Mouse (Mus musculus) E14TG2a.4 (cell line): ENCODE measurements around the gene Pak4.

ENCODE experiments used
- H3K27me3 ChIP-seq: 2 replicates; pipeline ENCODE4 v1.6.1; 2014; ENCODE audit warnings: low read length, control low read depth; ENCODE audit not compliant: insufficient read depth
- H3K36me3 ChIP-seq: 2 replicates; pipeline ENCODE4 v1.6.1; 2014; ENCODE audit warnings: low read length, control low read depth; ENCODE audit not compliant: insufficient read depth
- H3K4me1 ChIP-seq: replicated peaks from 2 replicates; pipeline ENCODE4 v1.6.1; 2014; ENCODE audit warnings: low read depth, low read length, control low read depth
- H3K4me3 ChIP-seq: replicated peaks from 2 replicates; pipeline ENCODE4 v1.5.1; 2014; ENCODE audit warnings: mild to moderate bottlenecking, low read length
- H3K9me3 ChIP-seq: 2 replicates; pipeline ENCODE4 v1.6.1; 2014; ENCODE audit warnings: low read length, control low read depth
- CTCF ChIP-seq: conservative IDR thresholded peaks from 2 replicates; pipeline ENCODE4 v1.5.1; 2014; ENCODE audit warnings: low read length
- NANOG ChIP-seq: IDR thresholded peaks from 2 replicates; pipeline ENCODE4 v1.6.1; 2014; ENCODE audit warnings: borderline replicate concordance, low read length, mixed read lengths
- POU5F1 ChIP-seq: IDR thresholded peaks from 2 replicates; pipeline ENCODE4 v1.6.1; 2014; ENCODE audit warnings: low read length, borderline replicate concordance

Pak4 gene

DNA sequence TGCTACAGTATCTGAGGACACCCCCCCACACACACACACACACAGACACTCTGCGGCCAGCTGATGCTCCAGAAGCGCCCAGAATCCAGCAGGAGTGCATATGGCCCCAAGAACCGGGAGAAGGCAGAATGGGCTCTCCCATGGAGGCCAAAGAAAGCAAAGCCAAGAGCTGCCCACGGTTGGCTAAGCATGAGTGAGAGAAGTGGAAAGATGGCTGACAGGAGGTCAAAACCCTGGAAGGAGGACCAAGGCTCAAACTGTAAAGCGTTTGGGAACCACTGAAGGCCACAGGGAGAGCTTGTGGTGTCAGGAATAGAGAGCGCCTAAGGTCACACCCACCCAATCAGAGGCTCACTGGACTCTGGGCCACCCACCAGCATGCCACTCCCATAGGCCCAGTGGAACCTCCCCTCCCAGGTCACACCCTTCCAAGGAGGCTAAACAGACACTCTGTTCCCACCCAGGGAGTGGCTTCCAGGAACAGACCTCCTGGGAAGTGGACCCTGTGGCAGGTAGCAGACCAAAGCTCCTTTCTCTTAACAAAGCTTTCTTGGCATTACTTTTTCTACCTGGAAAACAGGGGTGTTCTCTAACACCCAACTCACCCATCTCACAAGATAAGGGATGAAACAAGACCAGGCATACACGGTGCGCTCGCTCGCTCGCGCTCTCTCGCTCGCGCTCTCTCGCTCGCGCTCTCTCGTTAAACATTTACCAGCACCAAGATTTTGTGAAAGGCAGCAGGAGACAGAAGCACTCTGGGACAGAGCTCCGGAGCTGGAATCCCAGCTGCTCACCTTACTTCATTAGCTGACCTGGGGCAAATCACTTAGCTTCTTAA lies 1.3 kb downstream of the Pak4 start:
- peak overlapping the region; percentile 84 for H3K4me3 ChIP-seq
- H3K36me3 ChIP-seq = peaks cover 37% of the 10 kb centered on the region
- H3K9me3 ChIP-seq = no peaks in the 10 kb centered on the region
- peaks cover 67% of the 10 kb centered on the region for H3K4me1 ChIP-seq
- TF ChIP-seq POU5F1 = no peak
- TF ChIP-seq CTCF = no peak
- no peak for TF ChIP-seq NANOG
- no peaks in the 10 kb centered on the region for H3K27me3 ChIP-seq

DNA sequence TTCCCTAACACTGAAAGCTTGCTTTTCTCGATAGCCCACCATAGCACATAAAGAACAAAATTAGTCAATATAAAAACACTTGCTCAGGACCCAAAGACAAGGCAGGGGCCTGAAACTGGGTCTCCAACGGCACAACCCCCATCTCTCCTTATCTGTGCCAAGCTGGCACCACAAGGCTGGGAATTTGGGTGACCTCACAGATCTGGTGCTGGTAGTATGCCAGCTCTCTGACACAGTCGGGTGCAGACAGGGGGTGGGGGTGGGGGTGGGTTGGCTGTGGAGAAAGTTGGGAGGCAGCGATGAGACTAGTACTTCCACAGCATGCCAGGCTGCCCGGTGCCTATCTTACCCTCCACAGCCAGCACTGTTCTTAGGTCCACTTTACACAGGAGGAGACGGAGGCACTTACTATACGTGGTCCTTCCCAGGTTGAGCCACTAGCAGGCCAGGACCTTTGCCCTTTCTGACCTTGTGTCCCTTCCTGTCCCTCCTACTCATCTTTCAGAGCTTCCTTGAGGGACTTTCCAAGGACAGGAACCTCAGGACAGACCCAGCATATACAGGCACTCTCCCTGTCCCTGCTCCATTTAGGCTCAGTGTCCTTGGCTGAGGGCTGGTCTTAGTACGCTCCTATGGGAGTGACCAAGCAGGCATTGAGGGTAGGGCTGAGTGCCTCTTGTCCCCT lies 2.1 kb downstream of the Pak4 start:
- Histone ChIP-seq H3K4me1 (peaks cover 70% of the 10 kb centered on the region), H3K4me3 (peak overlapping the region; percentile 84), H3K27me3 (no peaks in the 10 kb centered on the region), H3K36me3 (peaks cover 44% of the 10 kb centered on the region), H3K9me3 (no peaks in the 10 kb centered on the region)
- TF ChIP-seq CTCF (no peak), POU5F1 (no peak), NANOG (no peak)

DNA sequence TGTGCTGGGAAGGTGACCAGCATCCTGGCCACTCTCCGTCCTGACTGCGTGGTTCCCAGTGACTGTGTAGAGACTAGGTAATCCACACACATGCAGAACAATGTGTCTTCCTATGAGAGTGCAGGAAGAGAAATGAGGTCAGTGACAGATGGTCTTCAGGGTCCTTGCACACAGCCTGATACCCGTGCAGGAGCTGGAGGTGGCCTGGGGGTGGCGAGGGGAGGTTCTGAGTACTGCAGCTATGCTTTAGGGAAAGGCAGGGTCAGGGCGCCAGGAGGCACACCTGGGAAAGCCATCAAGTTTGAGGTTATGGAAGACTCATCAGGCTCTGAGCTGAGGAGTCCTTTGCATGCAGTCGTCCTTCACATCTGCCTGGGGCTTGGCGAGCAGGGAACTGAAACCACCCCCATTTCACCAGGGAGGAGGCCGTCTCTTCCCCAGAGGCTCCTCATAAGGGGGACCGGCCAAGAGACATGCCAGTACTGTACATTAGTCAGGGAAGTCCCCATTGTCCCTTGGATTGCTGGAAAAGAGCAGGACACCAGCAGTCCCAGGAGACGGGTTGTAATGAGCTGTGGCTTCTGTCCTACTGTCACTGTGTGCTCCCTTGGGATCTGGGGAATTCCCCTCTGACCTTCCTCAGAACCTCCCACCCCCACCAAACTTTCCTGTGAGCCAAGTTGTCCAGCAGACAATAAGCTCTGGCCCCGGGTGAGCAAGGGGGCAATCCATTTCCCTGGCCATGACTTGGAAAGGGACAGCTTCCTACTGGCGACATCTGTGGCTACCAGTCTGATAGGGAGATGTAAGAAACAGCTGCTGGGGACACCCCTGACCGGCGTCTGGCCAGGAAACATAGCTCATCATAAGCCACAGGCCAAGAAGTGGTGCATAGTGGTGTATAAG lies 4.5 kb downstream of the Pak4 start:
- no peaks in the 10 kb centered on the region for H3K27me3 ChIP-seq
- no peaks in the 10 kb centered on the region for H3K9me3 ChIP-seq
- TF ChIP-seq POU5F1 = no peak
- TF ChIP-seq NANOG = no peak
- no peak for TF ChIP-seq CTCF
- peak overlapping the region; percentile 57 for H3K4me3 ChIP-seq
- peaks cover 82% of the 10 kb centered on the region for H3K4me1 ChIP-seq
- peaks cover 62% of the 10 kb centered on the region for H3K36me3 ChIP-seq

DNA sequence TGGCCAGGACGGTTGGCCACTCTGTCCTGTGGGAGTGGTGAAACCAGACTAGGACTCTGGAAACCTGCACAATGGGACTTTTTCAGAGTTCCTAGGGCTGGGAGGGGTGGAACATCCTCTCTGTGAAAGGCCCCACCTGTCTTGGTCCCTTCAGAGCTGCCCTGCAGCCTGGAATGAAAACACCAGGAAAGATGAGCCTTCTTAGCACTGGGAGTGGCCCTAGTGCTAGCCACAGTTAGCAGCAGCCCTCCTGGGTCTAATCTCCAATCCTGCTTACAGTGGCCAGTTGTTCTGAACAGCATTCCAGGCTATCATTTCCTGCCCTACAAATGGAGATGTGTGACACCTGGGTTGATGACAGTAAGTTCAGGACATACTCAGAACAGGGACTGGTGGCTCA lies 6.1 kb downstream of the Pak4 start:
- H3K27me3 ChIP-seq = no peaks in the 10 kb centered on the region
- H3K4me1 ChIP-seq = peaks cover 98% of the 10 kb centered on the region

DNA sequence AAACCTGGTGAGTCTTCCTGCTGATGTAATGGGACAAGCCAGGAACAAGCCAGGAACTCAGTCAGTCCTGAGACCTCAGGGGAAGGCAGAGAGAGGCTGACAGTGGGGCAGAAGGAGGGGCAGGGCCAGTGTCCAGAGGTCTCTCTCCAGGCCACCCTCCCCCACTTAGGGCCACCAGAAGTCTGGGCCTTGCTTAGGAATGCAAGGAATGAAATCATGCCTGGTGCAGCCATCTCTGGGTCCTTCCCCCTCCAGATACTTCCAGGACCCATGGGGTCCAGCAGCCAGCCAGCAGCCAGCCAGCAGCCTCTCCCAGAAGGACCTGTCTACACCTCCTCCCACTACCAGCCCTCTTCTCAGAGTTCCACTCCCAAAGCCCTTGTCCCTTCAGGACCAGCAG lies 10.3 kb downstream of the Pak4 start:
- H3K27me3 ChIP-seq = no peaks in the 10 kb centered on the region
- peaks cover 73% of the 10 kb centered on the region for H3K36me3 ChIP-seq
- peak overlapping the region; percentile 10; the same call in 1 of the 2 replicates for H3K4me3 ChIP-seq
- H3K9me3 ChIP-seq = no peaks in the 10 kb centered on the region
- H3K4me1 ChIP-seq = peaks cover 99% of the 10 kb centered on the region
- TF ChIP-seq CTCF (no peak), NANOG (no peak), POU5F1 (no peak)

More for the DNA sequence above, 6.1 kb downstream of the Pak4 start:
- Histone ChIP-seq H3K36me3 (peaks cover 78% of the 10 kb centered on the region), H3K4me3 (peak overlapping the region; percentile 57), H3K9me3 (no peaks in the 10 kb centered on the region)
- TF ChIP-seq CTCF (no peak), NANOG (no peak), POU5F1 (no peak)

DNA sequence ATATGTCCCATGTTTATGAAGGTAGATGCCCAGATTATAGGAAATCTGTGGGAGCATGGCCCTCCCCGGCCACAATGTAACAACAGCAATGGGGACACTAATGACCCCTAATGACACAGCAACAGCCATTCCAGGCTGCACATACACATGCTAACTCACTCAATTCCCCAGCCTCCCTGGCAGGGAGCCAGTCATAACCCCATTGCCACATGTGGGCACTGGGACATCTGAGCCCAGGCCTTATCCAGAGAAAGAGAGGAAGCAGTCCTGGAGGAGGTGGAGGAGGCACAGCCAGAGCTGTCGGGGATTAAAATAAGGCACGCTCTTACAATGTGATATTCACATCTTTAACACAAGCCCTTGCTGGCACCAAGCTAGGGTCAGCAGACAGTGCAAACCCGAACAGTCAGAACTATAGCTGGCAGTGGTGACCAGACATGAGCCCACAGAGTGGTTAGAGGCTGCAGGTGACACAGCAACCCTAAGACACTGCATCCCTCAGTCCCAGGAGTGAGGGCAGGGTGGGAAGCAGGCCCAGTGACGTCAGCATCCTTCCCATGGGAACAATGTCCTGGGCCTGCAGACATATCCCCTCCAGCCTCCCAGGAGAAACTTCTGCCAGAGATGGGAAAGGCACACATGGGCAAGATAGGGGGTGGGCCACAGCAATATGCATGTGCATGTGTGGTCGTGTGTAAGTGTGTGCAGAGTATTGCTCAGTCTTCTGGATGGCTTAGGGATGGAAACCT lies 11.1 kb downstream of the Pak4 start:
- Histone ChIP-seq H3K9me3 (no peaks in the 10 kb centered on the region), H3K27me3 (no peaks in the 10 kb centered on the region), H3K4me3 (no peak overlapping the region), H3K4me1 (peaks cover 99% of the 10 kb centered on the region), H3K36me3 (peaks cover 77% of the 10 kb centered on the region)
- TF ChIP-seq NANOG (no peak), POU5F1 (no peak), CTCF (no peak)

DNA sequence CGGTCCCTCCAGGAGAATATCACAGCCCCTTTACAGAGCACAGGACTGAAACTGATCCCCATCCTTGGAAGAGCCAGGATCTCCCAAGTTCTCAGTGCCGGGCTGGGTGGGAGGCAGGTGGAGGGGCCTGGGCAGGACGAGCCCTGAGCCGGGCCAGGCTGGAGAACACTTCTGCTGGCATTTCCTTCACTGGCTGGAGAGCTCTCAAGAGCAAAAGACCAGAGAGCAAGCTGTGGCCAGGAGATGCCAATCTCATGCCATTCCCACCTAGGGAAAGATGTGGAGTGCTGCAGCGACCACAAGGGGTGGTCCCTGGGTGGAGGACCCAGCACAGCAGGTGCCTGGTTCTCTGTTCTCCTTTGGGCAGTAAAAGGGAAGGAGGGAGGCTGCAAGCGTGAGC lies 13.0 kb downstream of the Pak4 start:
- TF ChIP-seq NANOG (no peak), POU5F1 (no peak), CTCF (no peak)
- Histone ChIP-seq H3K36me3 (peaks cover 72% of the 10 kb centered on the region), H3K27me3 (no peaks in the 10 kb centered on the region), H3K9me3 (no peaks in the 10 kb centered on the region), H3K4me1 (peaks cover 99% of the 10 kb centered on the region), H3K4me3 (no peak overlapping the region)

DNA sequence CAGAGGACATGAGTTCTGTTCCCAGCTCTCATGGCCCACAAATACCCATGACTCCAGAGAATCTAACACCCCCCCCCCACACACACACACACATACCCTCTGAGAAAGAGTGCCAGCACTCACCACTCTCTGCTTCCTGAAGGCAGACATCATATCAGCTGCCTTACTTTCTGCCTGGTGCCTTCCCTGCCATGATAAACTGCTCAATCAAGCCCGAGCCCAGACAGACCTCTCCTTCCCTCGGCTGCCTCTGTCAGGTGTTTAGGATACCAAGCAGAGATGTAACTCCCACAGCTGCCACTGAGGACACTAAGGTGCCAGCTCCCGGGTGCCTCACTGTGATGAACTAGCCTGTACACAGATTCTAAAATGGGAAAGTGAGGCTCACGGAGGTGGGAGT lies 13.5 kb downstream of the Pak4 start:
- TF ChIP-seq CTCF (no peak), NANOG (no peak), POU5F1 (no peak)
- Histone ChIP-seq H3K36me3 (peaks cover 72% of the 10 kb centered on the region), H3K27me3 (no peaks in the 10 kb centered on the region), H3K4me3 (no peak overlapping the region), H3K4me1 (peaks cover 99% of the 10 kb centered on the region), H3K9me3 (no peaks in the 10 kb centered on the region)
